Mouse (Mus musculus) forebrain, embryonic 13.5 days (tissue): ENCODE data around the gene Rnh1. TPM values are rescaled to one million over a fixed set of nuclear protein-coding genes. Genes with fewer than 3 reads are reported as not detected.
A peak's percentile ranks its signal among the peaks of the same experiment; 100 is the strongest.

Experiments
- ATAC-seq: fragments of 200-750 bp; cut with Nextera tagmentation; 2 replicates; pipeline ENCODE4 v1.8.0; 2017
- H3K27ac ChIP-seq: fragments of 300-500 bp; sonication (generic); 2 replicates; pipeline ENCODE4 v1.5.1; 2015; ENCODE audit warnings: inconsistent platforms, mild to moderate bottlenecking, moderate library complexity
- H3K27me3 ChIP-seq: fragments of 300-500 bp; sonication (generic); 2 replicates; pipeline ENCODE4 v1.6.1; 2015; ENCODE audit warnings: mild to moderate bottlenecking, inconsistent platforms
- H3K36me3 ChIP-seq: fragments of 300-500 bp; sonication (generic); 2 replicates; pipeline ENCODE4 v1.6.1; 2015; ENCODE audit warnings: mild to moderate bottlenecking, inconsistent platforms; ENCODE audit not compliant: poor library complexity, severe bottlenecking
- H3K4me1 ChIP-seq: fragments of 300-500 bp; sonication (generic); 2 replicates; pipeline ENCODE4 v1.6.1; 2015; ENCODE audit warnings: inconsistent platforms
- H3K4me2 ChIP-seq: fragments of 300-500 bp; sonication (generic); 2 replicates; pipeline ENCODE4 v1.6.1; 2015; ENCODE audit warnings: inconsistent platforms, mild to moderate bottlenecking, moderate library complexity
- H3K4me3 ChIP-seq: fragments of 300-500 bp; sonication (generic); 2 replicates; pipeline ENCODE4 v1.5.1; 2015; ENCODE audit warnings: mild to moderate bottlenecking, inconsistent platforms
- H3K9ac ChIP-seq: fragments of 300-500 bp; sonication (generic); 2 replicates; pipeline ENCODE4 v1.6.1; 2015; ENCODE audit warnings: mild to moderate bottlenecking, inconsistent platforms
- H3K9me3 ChIP-seq: fragments of 300-500 bp; sonication (generic); replicated peaks from 2 replicates; pipeline ENCODE4 v1.6.1; 2016; ENCODE audit warnings: inconsistent platforms
- WGBS: fragments of 180-500 bp; shearing (Covaris S2); methylation state at CpG from one replicate; pipeline ENCODE4 v1.1.7; 2015; 5-methylcytosine and 5-hydroxymethylcytosine counted together
- polyA plus RNA-seq: library from polyadenylated mRNA; unstranded; fragments of >200 nt; fragmentation: Nextera tagmentation; extraction: Ambion mirVana; gene quantifications from 2 replicates; pipeline ENCODE4 v1.2.1, GENCODE M21; 2015

Gene Rnh1
- polyA plus RNA-seq, 1 experiment from 2014 or later = 40.7 TPM

DNA sequence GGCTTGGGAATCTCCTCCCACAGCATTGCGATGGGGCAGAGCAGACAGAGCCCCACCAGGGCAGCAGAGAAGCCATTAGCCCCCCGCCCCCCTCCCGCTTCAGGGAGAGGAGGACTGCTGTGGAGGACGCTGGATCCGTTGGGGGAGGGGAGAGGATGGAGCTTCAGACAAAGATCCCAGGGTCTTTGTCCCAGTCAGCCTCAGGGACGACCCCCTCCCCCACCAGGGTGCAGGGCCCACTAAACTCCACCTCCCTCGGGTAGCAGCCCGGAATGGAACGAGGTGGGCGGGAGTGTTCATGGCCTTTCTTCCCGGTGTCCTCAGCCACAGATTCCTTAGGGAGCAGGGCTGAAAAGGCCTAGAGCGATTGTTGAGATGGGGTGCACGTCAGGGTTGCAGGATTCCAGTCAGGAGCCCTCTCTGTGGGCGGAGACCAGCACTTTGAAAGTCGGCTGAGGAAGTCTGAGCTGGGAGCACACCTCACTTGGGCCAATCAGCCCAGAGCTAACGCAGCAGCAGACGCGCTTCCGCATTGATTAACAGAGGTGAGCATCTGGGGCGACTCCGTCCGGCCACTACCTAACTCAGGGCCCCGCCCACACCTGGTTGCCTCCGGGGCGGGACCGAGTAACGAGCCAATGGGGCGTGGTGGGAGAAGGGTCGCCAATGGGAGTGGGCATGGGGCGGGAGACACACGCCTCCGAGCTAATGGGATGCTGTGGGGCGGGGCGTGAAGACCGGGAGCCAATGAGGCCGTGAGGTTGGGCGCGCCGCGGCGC is 42.6 kb upstream of the Rnh1 start, which contains the start of gene Rassf7:
TSS of gene Rassf7 (plus strand) at position 760 of the 779 bp plus-strand sequence.
- Histone ChIP-seq H3K4me3 (peak within 1 kb of the TSS; percentile 70), H3K27me3 (no peaks in the 10 kb centered on the region), H3K4me1 (peaks cover 22% of the 10 kb centered on the region), H3K36me3 (peaks cover 12% of the 10 kb centered on the region), H3K9me3 (no peaks in the 10 kb centered on the region), H3K9ac (peak within 1 kb of the TSS; percentile 79), H3K4me2 (peak within 1 kb of the TSS; percentile 97), H3K27ac (peak within 1 kb of the TSS; percentile 88)
- WGBS = under 1% methylated on average over 41 of the region's 41 CpGs
- ATAC-seq = peak; percentile 96

DNA sequence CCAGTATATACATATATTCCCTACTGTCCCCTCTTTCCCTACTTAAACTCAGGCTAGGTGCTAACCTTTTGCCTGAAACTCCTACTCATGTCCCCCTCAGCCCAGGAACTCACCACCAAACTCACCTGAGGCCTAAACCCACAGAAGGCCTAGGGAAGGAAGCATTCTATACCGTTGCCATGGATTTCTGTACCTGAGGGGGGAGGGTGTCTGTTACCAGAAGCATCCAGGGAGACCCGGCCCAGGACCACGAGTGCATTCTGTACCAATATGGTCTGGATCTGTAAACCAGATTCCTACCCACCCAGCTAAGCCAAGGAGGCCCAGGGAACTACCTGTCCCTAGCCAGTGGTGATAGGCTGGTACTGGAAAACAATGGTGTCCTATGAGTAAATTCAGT is 41.7 kb upstream of the Rnh1 start:
- H3K9ac ChIP-seq = 0 out of 2 replicates have a peak overlapping the region, but pooled peaks have one; percentile 79
- no peak overlapping the region for H3K4me3 ChIP-seq
- 82% methylated on average over 3 of the region's 3 CpGs for WGBS
- H3K27ac ChIP-seq = peak overlapping the region; percentile 88; the same call in 1 of the 2 replicates
- peaks cover 12% of the 10 kb centered on the region for H3K36me3 ChIP-seq
- H3K27me3 ChIP-seq = no peaks in the 10 kb centered on the region
- no peaks in the 10 kb centered on the region for H3K9me3 ChIP-seq
- H3K4me2 ChIP-seq = no peak overlapping the region
- H3K4me1 ChIP-seq = peaks cover 17% of the 10 kb centered on the region
- no peak for ATAC-seq

- no peak for ATAC-seq
- Histone ChIP-seq H3K36me3 (peaks cover 12% of the 10 kb centered on the region), H3K9ac (peak within 1 kb of the TSS; percentile 79)
Measured at GRCm38 (mm10) chr7:141213605-141214235, 41.1 kb upstream of the Rnh1 start, which contains the start of gene Lmntd2. Lmntd2 (minus strand) TSS chr7:141214080.

DNA sequence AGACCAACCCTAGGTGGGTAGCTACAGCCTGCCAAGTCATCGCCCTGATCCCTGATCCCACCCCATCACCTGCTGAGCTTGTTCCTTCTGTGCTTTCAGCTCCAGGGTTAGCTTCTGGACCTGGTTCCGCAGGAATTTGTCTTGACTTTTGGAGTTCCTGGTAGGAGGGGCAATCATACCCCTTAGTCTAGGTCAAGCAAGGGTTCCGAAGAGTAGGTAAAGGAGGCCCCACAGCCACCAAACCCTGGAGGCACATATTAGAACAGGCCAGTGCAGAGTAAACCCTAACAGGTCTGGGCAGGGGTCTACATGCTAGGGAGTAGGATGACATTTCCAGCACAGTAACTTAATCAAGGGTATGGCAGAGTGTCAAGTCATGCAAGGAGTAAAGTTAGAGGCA is 40.5 kb upstream of the Rnh1 start:
- no peaks in the 10 kb centered on the region for H3K27me3 ChIP-seq
- no peak for ATAC-seq
- peaks cover 17% of the 10 kb centered on the region for H3K4me1 ChIP-seq
- H3K4me3 ChIP-seq = no peak overlapping the region
- H3K4me2 ChIP-seq = no peak overlapping the region
- no peaks in the 10 kb centered on the region for H3K9me3 ChIP-seq
- H3K9ac ChIP-seq = no peak overlapping the region
- 84% methylated on average over 3 of the region's 3 CpGs for WGBS
- H3K27ac ChIP-seq = no peak overlapping the region
- peaks cover 8% of the 10 kb centered on the region for H3K36me3 ChIP-seq

More at GRCm38 (mm10) chr7:141213605-141214235, 41.1 kb upstream of the Rnh1 start, which contains the start of gene Lmntd2:
- peaks cover 17% of the 10 kb centered on the region for H3K4me1 ChIP-seq
- no peaks in the 10 kb centered on the region for H3K27me3 ChIP-seq
- H3K9me3 ChIP-seq = no peaks in the 10 kb centered on the region
- peak within 1 kb of the TSS; percentile 97 for H3K4me2 ChIP-seq
- 93% methylated on average over 11 of the region's 11 CpGs for WGBS
- peak within 1 kb of the TSS; percentile 88 for H3K27ac ChIP-seq
- peak within 1 kb of the TSS; percentile 70 for H3K4me3 ChIP-seq

- H3K4me3 ChIP-seq = no peak overlapping the region
- H3K27me3 ChIP-seq = no peaks in the 10 kb centered on the region
- H3K4me1 ChIP-seq = peaks cover 6% of the 10 kb centered on the region
- no peak for ATAC-seq
- H3K27ac ChIP-seq = no peak overlapping the region
- no peaks in the 10 kb centered on the region for H3K9me3 ChIP-seq
- WGBS = 89% methylated on average over 14 of the region's 14 CpGs
- H3K9ac ChIP-seq = no peak overlapping the region
- no peak overlapping the region for H3K4me2 ChIP-seq
- H3K36me3 ChIP-seq = no peaks in the 10 kb centered on the region
Measured at GRCm38 (mm10) chr7:141210606-141211131, 38.0 kb upstream of the Rnh1 start.

DNA sequence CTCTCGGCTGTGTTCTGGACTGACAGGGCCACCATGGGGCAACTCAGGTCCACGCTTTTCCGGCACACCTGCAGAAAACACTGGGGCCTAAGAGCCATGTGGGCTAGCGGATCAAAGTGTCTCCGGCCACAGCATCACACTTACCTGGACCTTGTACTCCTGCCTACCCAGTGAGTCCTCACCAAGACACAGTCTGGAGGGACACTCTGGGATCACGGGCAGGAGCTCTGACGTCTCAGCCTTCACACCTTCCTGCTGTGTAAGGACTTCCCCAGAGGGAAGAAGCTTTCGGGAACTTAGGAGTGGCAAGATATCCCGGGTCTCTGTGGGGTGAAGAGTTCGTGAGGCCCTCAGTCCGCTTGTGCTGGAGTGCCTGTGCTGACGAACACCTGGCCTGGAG is 37.5 kb upstream of the Rnh1 start:
- Histone ChIP-seq H3K4me2 (no peak overlapping the region), H3K4me1 (peaks cover 5% of the 10 kb centered on the region), H3K27me3 (no peaks in the 10 kb centered on the region), H3K9me3 (no peaks in the 10 kb centered on the region), H3K36me3 (no peaks in the 10 kb centered on the region), H3K4me3 (no peak overlapping the region), H3K9ac (no peak overlapping the region), H3K27ac (no peak overlapping the region)
- ATAC-seq = no peak
- WGBS = 90% methylated on average over 12 of the region's 12 CpGs

- Histone ChIP-seq H3K36me3 (no peaks in the 10 kb centered on the region), H3K9ac (no peak overlapping the region), H3K9me3 (no peaks in the 10 kb centered on the region), H3K27ac (no peak overlapping the region), H3K4me2 (no peak overlapping the region), H3K27me3 (no peaks in the 10 kb centered on the region), H3K4me1 (no peaks in the 10 kb centered on the region), H3K4me3 (no peak overlapping the region)
- no peak for ATAC-seq
- 69% methylated on average over 3 of the region's 3 CpGs for WGBS
Measured at GRCm38 (mm10) chr7:141209526-141209925, 36.9 kb upstream of the Rnh1 start.

GRCm38 (mm10) chr7:141206182-141206937 is 33.7 kb upstream of the Rnh1 start:
- no peak for ATAC-seq
- Histone ChIP-seq H3K4me1 (no peaks in the 10 kb centered on the region), H3K9me3 (no peaks in the 10 kb centered on the region), H3K4me2 (no peak overlapping the region), H3K36me3 (no peaks in the 10 kb centered on the region), H3K9ac (no peak overlapping the region), H3K27ac (no peak overlapping the region), H3K27me3 (no peaks in the 10 kb centered on the region), H3K4me3 (no peak overlapping the region)
- WGBS = 91% methylated on average over 18 of the region's 18 CpGs

DNA sequence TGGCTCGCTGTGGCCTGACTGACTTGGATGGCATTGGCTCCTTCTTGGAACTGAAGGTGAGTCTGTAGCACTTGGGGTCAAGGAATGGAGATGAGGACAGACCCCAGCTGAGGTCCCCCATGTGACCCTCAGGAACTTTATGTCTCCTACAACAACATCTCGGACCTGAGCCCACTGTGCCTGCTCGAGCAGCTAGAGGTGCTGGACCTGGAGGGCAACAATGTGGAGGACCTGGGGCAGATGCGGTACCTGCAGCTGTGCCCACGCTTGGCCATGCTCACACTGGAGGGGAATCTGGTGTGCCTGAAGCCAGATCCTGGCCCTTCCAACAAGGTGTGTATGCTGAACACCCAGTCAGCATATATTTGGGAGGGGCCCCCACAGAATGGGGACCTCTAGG is 32.8 kb upstream of the Rnh1 start:
- no peak overlapping the region for H3K4me3 ChIP-seq
- H3K9me3 ChIP-seq = no peaks in the 10 kb centered on the region
- H3K27ac ChIP-seq = no peak overlapping the region
- no peaks in the 10 kb centered on the region for H3K4me1 ChIP-seq
- no peak overlapping the region for H3K4me2 ChIP-seq
- no peak overlapping the region for H3K9ac ChIP-seq
- ATAC-seq = no peak
- H3K27me3 ChIP-seq = no peaks in the 10 kb centered on the region
- H3K36me3 ChIP-seq = no peaks in the 10 kb centered on the region
- WGBS = 95% methylated on average over 5 of the region's 5 CpGs

DNA sequence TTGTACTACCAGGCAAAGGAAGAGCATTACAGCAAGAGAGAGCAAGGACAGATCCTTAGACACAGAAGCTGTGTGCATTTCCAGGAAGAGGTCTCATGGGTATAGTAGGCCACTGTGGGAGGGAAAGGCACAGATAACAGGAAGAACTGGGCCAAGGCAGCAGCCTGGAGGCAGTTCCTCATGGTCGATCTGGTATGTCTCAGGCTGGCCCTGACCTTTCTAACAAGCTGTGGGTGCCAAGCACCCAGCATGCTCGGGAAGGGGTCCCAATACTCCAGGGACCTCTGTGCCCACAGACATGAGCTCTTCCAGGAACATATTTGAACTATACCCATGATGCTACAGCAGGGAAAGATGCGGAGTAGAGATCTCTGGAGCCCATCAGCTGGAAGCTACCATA is 31.9 kb upstream of the Rnh1 start:
- 82% methylated on average over 3 of the region's 3 CpGs for WGBS
- Histone ChIP-seq H3K4me2 (no peak overlapping the region), H3K4me1 (no peaks in the 10 kb centered on the region), H3K9me3 (no peaks in the 10 kb centered on the region), H3K36me3 (0 out of 2 replicates have a peak, but pooled peaks cover 4% of the 10 kb centered on the region), H3K27ac (no peak overlapping the region), H3K27me3 (no peaks in the 10 kb centered on the region), H3K4me3 (no peak overlapping the region), H3K9ac (no peak overlapping the region)
- ATAC-seq = no peak

GRCm38 (mm10) chr7:141198121-141198520 is 25.5 kb upstream of the Rnh1 start:
- Histone ChIP-seq H3K4me1 (peaks cover 12% of the 10 kb centered on the region), H3K27ac (no peak overlapping the region), H3K9ac (no peak overlapping the region), H3K27me3 (no peaks in the 10 kb centered on the region), H3K9me3 (no peaks in the 10 kb centered on the region), H3K36me3 (0 out of 2 replicates have a peak, but pooled peaks cover 4% of the 10 kb centered on the region), H3K4me2 (no peak overlapping the region), H3K4me3 (no peak overlapping the region)
- WGBS = 97% methylated on average over 4 of the region's 4 CpGs
- no peak for ATAC-seq
